Mouse (Mus musculus) lung, embryonic 15.5 days (tissue): ENCODE results near the gene Epb41l1. TPM values are rescaled to one million over a fixed set of nuclear protein-coding genes. Genes with fewer than 3 reads are reported as not detected.

Experiments used
- ATAC-seq: fragments of 200-750 bp; cut with Nextera tagmentation; 2 replicates; pipeline ENCODE4 v1.8.0; 2017; ENCODE audit warnings: moderate number of reproducible peaks, borderline replicate concordance; ENCODE audit not compliant: low FRiP score, low TSS enrichment; ENCODE audit errors: extremely low read depth
- H3K27ac ChIP-seq: fragments of 300-500 bp; sonication (generic); 2 replicates; pipeline ENCODE4 v1.5.1; 2015; ENCODE audit warnings: moderate library complexity, mild to moderate bottlenecking, inconsistent platforms
- H3K27me3 ChIP-seq: fragments of 300-500 bp; sonication (generic); 2 replicates; pipeline ENCODE4 v1.6.1; 2015; ENCODE audit warnings: inconsistent platforms
- H3K36me3 ChIP-seq: fragments of 300-500 bp; sonication (generic); 2 replicates; pipeline ENCODE4 v1.6.1; 2015; ENCODE audit warnings: inconsistent platforms
- H3K4me1 ChIP-seq: fragments of 300-500 bp; sonication (generic); 2 replicates; pipeline ENCODE4 v1.6.1; 2015; ENCODE audit warnings: inconsistent platforms
- H3K4me2 ChIP-seq: fragments of 300-500 bp; sonication (generic); 2 replicates; pipeline ENCODE4 v1.6.1; 2015; ENCODE audit warnings: inconsistent platforms, mild to moderate bottlenecking, moderate library complexity
- H3K4me3 ChIP-seq: fragments of 300-500 bp; sonication (generic); 2 replicates; pipeline ENCODE4 v1.5.1; 2015; ENCODE audit warnings: mild to moderate bottlenecking, inconsistent platforms
- H3K9ac ChIP-seq: fragments of 300-500 bp; sonication (generic); 2 replicates; pipeline ENCODE4 v1.6.1; 2015; ENCODE audit warnings: inconsistent platforms
- H3K9me3 ChIP-seq: fragments of 300-500 bp; sonication (generic); 2 replicates; pipeline ENCODE4 v1.6.1; 2016; ENCODE audit warnings: inconsistent platforms
- WGBS: fragments of 180-500 bp; shearing (Covaris S2); methylation state at CpG from one replicate; pipeline ENCODE4 v1.1.7; 2015; 5-methylcytosine and 5-hydroxymethylcytosine counted together
- polyA plus RNA-seq: library from polyadenylated mRNA; unstranded; fragments of >200 nt; fragmentation: Nextera tagmentation; extraction: Ambion mirVana; gene quantifications from 2 replicates; pipeline ENCODE4 v1.2.1, GENCODE M21; 2015

Gene Epb41l1
- polyA plus RNA-seq, 1 experiment from 2014 or later, result 2.8 TPM

DNA sequence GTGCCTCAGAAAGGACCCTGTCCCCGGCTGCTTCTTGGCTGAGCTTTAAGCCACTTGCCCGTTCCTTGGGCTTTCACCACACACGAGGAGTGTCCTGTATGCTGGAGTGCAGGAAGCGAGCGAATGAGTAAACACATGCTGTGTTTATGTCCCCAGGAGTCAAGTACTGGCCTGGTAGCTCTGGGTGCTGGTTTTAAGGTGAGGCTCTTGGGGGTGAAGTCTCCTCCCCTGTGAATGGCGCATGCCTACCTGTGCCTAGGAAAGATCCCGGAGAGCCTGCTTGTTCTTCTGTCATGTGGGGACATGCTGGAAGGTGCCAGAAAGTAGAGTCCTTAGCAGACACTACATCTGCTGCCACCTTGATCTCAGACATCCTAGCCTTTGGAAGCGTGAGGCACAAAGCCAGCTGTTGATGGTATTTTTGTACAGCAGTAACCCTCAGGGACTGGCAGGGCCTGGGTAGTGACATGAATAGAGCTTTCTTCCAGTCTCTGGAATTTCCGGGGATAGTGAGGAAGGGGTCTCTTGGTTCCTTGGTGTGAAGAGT, 25.9 kb downstream of the Epb41l1 start:
- Histone ChIP-seq H3K4me1 (peaks cover 26% of the 10 kb centered on the region), H3K9ac (no peak overlapping the region), H3K27ac (peak overlapping the region; percentile 92), H3K4me2 (peak overlapping the region; percentile 5; the same call in 1 of the 2 replicates), H3K27me3 (no peaks in the 10 kb centered on the region), H3K4me3 (no peak overlapping the region), H3K9me3 (no peaks in the 10 kb centered on the region), H3K36me3 (no peaks in the 10 kb centered on the region)
- WGBS, result 44% methylated on average over 9 of the region's 9 CpGs
- no peak for ATAC-seq

DNA sequence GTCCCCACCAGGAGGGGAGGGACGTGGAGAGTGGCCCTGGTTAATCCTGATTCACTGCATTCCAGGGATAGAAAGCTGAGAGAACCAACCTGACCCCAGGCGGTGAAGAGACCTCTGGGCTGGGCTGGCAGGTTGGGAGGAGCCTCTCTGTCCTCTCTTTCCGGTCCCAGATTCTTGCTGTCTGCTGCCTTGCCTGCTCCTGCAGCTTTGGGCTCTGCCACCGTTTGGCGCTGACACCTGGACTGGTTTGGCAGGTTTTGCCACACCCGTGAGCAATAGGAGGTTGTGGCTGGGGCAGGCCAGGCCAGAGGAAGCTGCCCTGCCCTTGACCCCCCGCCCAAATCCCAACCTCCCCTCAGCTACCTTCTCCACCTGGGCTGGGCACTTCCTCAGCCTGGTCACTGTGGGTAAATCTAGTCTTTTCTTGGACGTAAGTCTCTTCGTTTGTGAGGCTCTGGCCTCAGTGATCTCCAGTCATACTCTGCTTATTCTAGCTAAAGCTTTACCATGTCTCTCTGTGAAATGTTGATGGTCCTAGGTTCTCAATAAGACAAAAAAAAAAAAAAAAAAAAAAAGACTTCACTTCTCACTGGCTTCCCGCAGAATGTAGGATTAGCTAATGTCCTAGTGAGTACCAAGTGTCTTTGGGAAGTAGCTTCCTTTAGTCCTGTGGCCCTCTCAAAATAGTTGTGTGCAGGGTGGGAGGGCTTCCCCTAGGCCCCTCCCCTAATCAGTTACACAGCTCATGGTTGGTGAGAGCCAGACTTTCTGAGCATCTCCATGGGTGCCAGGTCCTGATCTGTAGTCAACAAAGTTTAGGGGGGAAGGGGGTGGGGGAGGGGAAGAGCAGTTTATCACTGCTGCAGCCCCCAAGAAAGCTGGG, 26.9 kb downstream of the Epb41l1 start:
- Histone ChIP-seq H3K27ac (peak overlapping the region; percentile 92), H3K4me2 (peak overlapping the region; percentile 5; the same call in 1 of the 2 replicates), H3K9me3 (no peaks in the 10 kb centered on the region), H3K27me3 (no peaks in the 10 kb centered on the region), H3K4me3 (no peak overlapping the region), H3K4me1 (peaks cover 19% of the 10 kb centered on the region), H3K36me3 (no peaks in the 10 kb centered on the region), H3K9ac (no peak overlapping the region)
- WGBS, result 18% methylated on average over 10 of the region's 10 CpGs
- peak; percentile 71 for ATAC-seq

DNA sequence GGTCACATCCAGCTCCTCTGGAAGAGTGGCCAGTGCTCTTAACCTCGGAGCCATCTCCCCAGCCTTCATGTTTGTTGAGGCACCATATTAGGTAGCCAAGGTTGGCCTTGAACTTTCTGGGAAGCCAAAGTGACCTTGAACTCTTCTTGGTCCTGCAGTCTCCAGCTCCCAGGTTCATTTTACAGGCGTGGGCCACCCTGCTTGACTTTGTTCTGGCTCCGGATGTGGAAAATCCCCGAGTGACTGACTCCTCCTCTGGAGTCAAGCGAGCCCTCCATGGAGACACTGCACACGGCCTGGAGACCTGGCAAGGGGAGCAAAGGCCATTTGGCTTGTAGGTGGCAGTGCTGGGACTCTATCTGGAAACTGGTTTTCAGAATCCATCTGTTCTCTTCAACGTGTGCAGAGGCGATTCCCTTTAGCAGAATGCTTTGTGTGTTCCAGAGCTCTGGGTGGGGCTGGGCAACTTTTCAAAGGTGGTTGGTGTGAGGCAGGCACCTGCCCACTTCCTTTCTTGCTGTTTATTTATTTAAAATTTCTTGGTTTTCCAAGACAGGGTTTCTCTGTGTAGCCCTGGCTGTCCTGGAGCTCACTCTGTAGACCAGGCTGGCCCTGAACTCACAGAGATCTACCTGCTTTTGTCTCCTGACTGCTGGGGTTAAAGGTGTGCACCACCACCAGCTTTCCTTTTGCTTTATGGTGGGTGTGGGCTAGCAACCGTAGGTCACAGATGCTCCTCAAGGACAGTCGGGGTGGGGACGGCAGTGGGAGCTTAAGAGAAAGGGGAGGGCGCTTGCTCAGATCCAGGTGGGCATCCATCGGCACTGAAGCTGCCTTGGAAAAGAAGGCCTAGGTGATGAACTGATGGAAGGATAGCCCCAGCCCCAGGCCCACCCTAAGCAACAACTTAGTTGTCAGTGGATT, 30.8 kb downstream of the Epb41l1 start:
- H3K4me3 ChIP-seq, result no peak overlapping the region
- no peak overlapping the region for H3K9ac ChIP-seq
- no peaks in the 10 kb centered on the region for H3K9me3 ChIP-seq
- H3K4me1 ChIP-seq, result peaks cover 10% of the 10 kb centered on the region
- WGBS, result 79% methylated on average over 13 of the region's 13 CpGs
- no peak for ATAC-seq
- no peaks in the 10 kb centered on the region for H3K27me3 ChIP-seq
- H3K36me3 ChIP-seq, result no peaks in the 10 kb centered on the region
- H3K27ac ChIP-seq, result no peak overlapping the region
- no peak overlapping the region for H3K4me2 ChIP-seq

DNA sequence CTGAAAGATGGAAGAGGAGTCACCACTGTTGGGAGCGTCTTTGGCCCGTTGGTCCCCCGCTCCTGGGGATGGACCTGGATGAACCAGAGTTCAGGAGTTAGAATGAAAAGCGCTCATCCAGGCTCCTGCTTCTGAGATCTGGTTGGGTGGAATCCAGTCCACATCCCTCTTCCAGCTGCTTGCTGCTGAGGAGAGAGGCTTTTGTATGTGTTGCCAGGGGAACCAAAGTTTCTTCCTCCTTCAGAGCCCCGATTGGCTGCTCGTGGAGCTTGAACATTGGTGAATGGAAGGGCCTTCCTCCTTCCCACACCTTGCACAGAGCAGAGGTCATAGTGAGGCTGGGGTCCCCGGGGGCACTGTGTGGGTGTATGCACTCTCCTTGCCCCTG, 31.4 kb downstream of the Epb41l1 start:
- no peak overlapping the region for H3K27ac ChIP-seq
- 70% methylated on average over 7 of the region's 7 CpGs for WGBS
- H3K36me3 ChIP-seq, result no peaks in the 10 kb centered on the region
- H3K9me3 ChIP-seq, result no peaks in the 10 kb centered on the region
- no peaks in the 10 kb centered on the region for H3K27me3 ChIP-seq
- ATAC-seq, result no peak
- no peak overlapping the region for H3K9ac ChIP-seq
- no peak overlapping the region for H3K4me3 ChIP-seq
- no peak overlapping the region for H3K4me2 ChIP-seq
- peaks cover 7% of the 10 kb centered on the region for H3K4me1 ChIP-seq

DNA sequence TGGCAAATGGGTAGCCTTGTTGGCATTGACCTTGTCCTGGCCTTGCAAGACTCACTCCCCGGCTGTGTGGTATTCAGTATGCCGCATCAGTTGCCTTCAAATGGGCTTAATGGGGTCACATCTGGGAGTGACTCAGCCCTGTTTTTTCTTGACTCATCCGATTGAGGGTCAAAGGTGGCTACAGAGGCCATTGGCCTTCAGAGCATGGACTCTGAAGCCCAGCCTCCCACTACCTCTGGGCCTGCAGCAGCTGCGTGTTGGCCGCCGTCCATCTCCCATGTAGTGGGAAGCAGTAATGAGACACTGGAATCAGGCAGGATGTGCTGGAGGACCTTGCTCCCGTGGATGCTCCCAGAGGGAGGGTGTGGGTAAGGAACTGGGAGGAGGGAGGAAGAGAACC, 33.1 kb downstream of the Epb41l1 start:
- Histone ChIP-seq H3K36me3 (no peaks in the 10 kb centered on the region), H3K4me1 (0 out of 2 replicates have a peak, but pooled peaks cover 5% of the 10 kb centered on the region), H3K9me3 (no peaks in the 10 kb centered on the region), H3K4me3 (no peak overlapping the region), H3K27me3 (no peaks in the 10 kb centered on the region), H3K9ac (no peak overlapping the region), H3K4me2 (no peak overlapping the region), H3K27ac (no peak overlapping the region)
- no peak for ATAC-seq
- WGBS, result 57% methylated on average over 7 of the region's 7 CpGs

DNA sequence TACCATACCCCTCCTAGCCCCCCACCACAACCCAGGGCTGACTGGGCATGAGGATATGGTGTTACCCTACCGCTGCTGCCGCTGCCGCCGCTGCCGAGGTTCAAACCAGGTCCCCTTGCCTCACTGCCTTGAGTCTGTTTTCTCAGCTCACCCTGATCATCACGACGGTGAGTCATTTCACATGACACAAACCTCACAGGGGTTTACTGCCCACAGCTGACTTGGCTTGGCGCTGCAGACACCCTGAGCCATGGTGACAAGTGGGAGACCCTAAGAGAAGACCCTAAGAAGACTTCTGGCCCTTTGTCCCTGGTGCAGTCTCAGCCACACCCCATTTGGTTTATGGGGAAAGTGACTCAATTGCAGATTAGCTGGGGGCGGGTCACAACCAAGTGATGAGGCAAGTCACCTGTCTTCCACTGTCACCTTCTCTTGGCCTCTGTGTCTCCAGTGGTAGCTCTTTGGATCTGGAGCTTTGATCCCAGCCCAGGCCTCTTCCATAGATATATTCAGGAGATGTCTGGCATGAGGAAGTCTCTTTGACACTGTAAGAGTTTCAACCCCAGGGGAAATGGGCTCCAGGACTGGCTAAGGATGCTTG, 34.9 kb downstream of the Epb41l1 start:
- no peaks in the 10 kb centered on the region for H3K27me3 ChIP-seq
- no peak overlapping the region for H3K4me3 ChIP-seq
- H3K4me2 ChIP-seq, result no peak overlapping the region
- H3K9me3 ChIP-seq, result no peaks in the 10 kb centered on the region
- no peak overlapping the region for H3K27ac ChIP-seq
- H3K4me1 ChIP-seq, result 0 out of 2 replicates have a peak, but pooled peaks cover 9% of the 10 kb centered on the region
- no peaks in the 10 kb centered on the region for H3K36me3 ChIP-seq
- ATAC-seq, result no peak
- WGBS, result 84% methylated on average over 9 of the region's 9 CpGs
- H3K9ac ChIP-seq, result no peak overlapping the region

DNA sequence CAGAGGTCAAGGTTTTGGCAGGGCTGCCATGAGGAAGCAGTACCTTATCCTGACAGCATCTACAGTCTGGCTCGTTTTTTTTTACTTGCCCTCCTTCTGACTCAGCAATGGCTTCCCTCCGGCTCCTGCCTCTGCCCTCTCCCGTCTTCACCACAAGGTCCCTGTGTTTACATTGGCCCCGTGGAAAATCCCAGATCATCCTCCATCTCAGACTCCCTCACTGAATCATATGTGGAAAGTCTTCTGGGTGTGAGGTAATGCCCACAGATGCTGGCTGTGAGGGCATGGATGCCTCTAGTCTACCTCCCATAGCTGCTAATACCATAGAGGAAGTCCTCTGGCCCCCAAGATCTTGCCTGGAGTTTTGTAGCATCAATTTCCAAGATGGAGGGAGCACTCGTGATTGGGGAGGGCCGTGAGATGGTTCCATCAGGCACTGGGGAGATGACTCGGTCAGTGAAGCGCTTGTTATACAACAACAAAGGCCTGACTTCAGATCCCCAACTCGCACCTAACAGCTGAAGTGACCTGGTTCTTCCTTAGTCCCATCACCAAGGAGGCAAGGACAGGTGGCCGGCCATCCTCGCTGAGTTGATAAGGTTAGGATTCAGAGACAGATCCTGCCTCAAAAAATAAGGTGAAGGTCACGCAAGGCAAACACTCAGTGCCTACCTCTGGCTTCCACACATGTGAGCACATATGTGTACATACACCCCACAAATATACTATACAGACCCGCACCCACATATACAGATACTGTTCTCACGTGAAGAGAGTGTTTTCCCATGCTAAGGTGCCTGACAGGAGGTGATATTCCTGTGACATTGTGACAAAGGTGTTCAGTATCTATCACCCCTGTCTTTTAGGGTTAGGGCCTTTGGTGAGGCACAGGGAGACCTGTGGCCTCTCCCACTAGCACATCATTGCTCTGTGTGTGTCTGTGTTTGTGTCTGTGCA, 36.0 kb downstream of the Epb41l1 start:
- Histone ChIP-seq H3K4me1 (0 out of 2 replicates have a peak, but pooled peaks cover 9% of the 10 kb centered on the region), H3K4me2 (no peak overlapping the region), H3K27ac (no peak overlapping the region), H3K4me3 (no peak overlapping the region), H3K9ac (no peak overlapping the region), H3K36me3 (no peaks in the 10 kb centered on the region), H3K27me3 (no peaks in the 10 kb centered on the region), H3K9me3 (no peaks in the 10 kb centered on the region)
- 61% methylated on average over 14 of the region's 14 CpGs for WGBS
- no peak for ATAC-seq

DNA sequence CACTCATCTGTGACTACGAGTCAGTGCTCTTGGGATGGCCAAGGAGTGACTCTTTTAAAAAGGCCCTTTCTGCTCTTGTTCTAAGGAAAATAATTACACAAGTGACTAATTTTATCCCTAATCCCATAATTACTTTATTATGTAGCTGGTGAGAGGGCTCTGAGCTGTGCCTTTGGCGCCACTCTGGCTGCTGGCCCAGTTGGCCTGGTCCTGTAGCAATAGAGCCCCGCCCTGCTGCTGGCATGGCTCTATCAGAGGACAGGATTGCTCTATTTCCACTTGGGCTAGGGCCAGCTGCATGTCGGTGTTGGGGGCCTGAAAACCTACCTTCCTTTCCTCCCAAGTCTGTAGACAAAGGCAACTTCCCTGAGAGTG, 36.6 kb downstream of the Epb41l1 start:
- Histone ChIP-seq H3K4me2 (no peak overlapping the region), H3K27ac (no peak overlapping the region), H3K4me3 (no peak overlapping the region), H3K9me3 (no peaks in the 10 kb centered on the region), H3K4me1 (peaks cover 12% of the 10 kb centered on the region), H3K36me3 (no peaks in the 10 kb centered on the region), H3K9ac (no peak overlapping the region; the same call in 1 of the 2 replicates), H3K27me3 (no peaks in the 10 kb centered on the region)
- 46% methylated on average over 4 of the region's 4 CpGs for WGBS
- ATAC-seq, result 0 out of 2 replicates have a peak, but pooled peaks have one; percentile 65

DNA sequence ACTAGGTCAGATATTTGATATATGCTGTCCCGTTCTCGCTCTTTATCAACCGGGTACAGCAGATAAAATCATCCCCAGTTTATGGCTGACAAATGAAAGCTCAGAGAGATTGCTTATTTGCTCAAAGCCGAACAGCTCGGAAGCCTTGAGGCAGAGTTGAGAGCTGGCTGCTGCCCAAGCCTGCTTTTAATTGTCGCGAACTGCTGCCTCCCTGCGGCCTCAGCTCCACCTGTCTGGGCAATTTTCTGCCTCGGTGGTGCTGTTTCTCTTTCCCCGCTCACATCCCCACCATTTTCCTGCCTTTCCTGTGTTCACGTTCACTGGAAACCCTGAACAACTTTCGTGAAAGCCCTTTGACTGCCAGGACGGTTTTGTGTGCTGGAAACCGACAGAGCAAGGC, 39.8 kb downstream of the Epb41l1 start:
- Histone ChIP-seq H3K9me3 (no peaks in the 10 kb centered on the region), H3K36me3 (no peaks in the 10 kb centered on the region), H3K9ac (no peak overlapping the region), H3K4me1 (peaks cover 18% of the 10 kb centered on the region), H3K4me3 (no peak overlapping the region), H3K4me2 (no peak overlapping the region), H3K27ac (no peak overlapping the region), H3K27me3 (no peaks in the 10 kb centered on the region)
- 29% methylated on average over 14 of the region's 14 CpGs for WGBS
- no peak for ATAC-seq

DNA sequence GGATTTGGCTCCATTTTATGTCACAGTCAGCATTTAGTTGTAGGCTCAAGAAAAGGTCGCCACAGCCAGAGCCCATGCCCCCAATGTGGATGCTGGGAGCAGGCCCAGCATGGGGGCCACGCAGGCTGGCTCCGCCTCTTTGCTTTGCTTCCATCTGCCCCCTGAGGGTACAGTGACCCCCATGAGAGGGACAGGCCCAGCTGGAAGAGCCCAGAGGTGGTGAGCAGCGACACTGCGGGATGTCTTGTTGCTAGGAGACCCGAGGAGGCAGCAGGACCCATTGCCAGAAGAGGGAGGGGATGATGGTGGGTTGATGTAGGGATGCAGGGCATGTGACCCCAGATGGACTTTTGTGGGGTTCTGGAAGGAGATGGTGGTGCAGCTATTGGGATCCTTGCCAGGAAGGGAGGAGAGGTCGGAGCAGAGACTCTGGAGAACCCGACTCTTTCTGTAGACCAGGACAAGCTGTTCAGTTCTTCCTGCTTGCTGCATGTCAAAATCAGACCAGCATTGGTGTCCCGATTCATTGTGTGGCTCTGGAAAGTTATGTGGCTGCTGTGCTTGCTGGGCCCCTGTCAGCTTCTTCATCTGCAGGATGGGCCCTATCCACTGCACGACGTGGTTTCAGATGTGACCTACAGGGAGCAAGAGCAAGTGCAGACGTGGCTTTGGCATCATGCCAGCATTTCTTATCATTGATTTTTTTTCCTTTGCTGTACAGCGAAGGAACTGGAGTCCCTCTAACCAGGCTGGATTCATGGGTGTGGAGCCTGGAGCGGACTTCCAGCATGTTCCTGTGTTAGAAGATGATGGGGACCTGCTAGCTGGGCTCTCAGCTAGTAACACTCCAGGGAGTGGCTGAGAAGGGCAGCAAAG, 41.7 kb downstream of the Epb41l1 start:
- Histone ChIP-seq H3K9me3 (no peaks in the 10 kb centered on the region), H3K36me3 (no peaks in the 10 kb centered on the region), H3K27ac (no peak overlapping the region), H3K4me2 (no peak overlapping the region), H3K9ac (no peak overlapping the region), H3K27me3 (no peaks in the 10 kb centered on the region), H3K4me3 (no peak overlapping the region), H3K4me1 (peaks cover 15% of the 10 kb centered on the region)
- no peak for ATAC-seq
- WGBS, result 33% methylated on average over 14 of the region's 14 CpGs
